Comparison of ENCODE assay signal across 7 mouse cellular contexts in the genomic region with DNA sequence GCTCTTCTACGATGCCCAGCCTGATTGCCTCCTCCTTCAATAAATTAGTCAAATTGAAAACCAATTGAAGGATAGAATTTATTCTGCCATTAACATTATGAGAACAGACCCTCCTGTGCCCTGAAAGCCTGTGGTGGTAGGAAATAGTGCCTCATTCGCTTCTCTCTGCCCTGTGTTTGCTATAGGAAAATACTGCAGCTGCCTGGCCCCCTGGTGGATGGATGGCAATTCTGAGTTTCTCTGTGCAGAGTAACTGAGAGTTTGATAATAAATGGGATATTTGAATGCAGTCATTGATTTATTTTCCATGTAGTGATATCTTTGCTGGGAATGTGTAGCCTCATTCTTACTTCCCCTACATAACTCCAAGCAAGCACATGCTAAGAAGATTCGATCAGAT.
DNase-seq lines count a peak whose midpoint lies in the region; ATAC-seq lines count a peak whose summit lies in the region.

No protein-coding gene starts in this region.

- H3K27me3 ChIP-seq in intestine, embryonic 14.5 days (replicated peaks; ENCODE audit: control insufficient read depth, insufficient read depth, low read length): 0 out of 2 replicates have a peak, but pooled peaks cover 12% of the 10 kb centered on the region
- H3K27me3 ChIP-seq in intestine, embryonic 15.5 days (replicated peaks): peaks cover 5% of the 10 kb centered on the region; the same call in 1 of the 2 replicates

- no peak overlapping the region for H3K9ac ChIP-seq in intestine, embryonic 14.5 days (ENCODE audit: low read length)
- no peak overlapping the region for H3K9ac ChIP-seq in intestine, embryonic 15.5 days

- 56% methylated on average over 3 of the region's 3 CpGs for WGBS in intestine, embryonic 14.5 days
- WGBS in intestine, embryonic 15.5 days: 55% methylated on average over 3 of the region's 3 CpGs

- no peaks in the 10 kb centered on the region for H3K4me1 ChIP-seq in intestine, embryonic 14.5 days (replicated peaks; ENCODE audit: control insufficient read depth, insufficient read depth, low read length)
- no peaks in the 10 kb centered on the region for H3K4me1 ChIP-seq in intestine, embryonic 15.5 days (replicated peaks)

- H3K27ac ChIP-seq in intestine, embryonic 14.5 days (ENCODE audit: low read depth): no peak overlapping the region
- H3K27ac ChIP-seq in intestine, embryonic 15.5 days: no peak overlapping the region

- no peaks in the 10 kb centered on the region for H3K9me3 ChIP-seq in intestine, embryonic 14.5 days (ENCODE audit: control insufficient read depth, low read length)
- H3K9me3 ChIP-seq in intestine, embryonic 15.5 days: no peaks in the 10 kb centered on the region

- H3K4me2 ChIP-seq in intestine, embryonic 14.5 days (ENCODE audit: low read length): no peak overlapping the region
- no peak overlapping the region for H3K4me2 ChIP-seq in intestine, embryonic 15.5 days (replicated peaks)

- ATAC-seq in intestine, embryonic 14.5 days (replicated peaks; ENCODE audit: low FRiP score, low TSS enrichment, low read depth): no peak
- no peak for ATAC-seq in intestine, embryonic 15.5 days

- H3K36me3 ChIP-seq in intestine, embryonic 14.5 days (ENCODE audit: control insufficient read depth, insufficient read depth, low read length): no peaks in the 10 kb centered on the region
- no peaks in the 10 kb centered on the region for H3K36me3 ChIP-seq in intestine, embryonic 15.5 days

- peak; percentile 66 for DNase-seq in intestine, embryonic 14.5 days (ENCODE audit: low spot score)
- DNase-seq in A20 (ENCODE audit: low read depth, low spot score): peak; percentile 14
- peak; percentile 39 for DNase-seq in MN1 (ENCODE audit: low spot score)
- peak; percentile 58 to 67 for DNase-seq in kidney, postnatal 4 days
- peak; percentile 62 to 70 for DNase-seq in right cerebral cortex, adult 2 months (ENCODE audit: low spot score in 2 of 2)
- no peak for DNase-seq in cerebellum, adult 18-20 months

- H3K4me3 ChIP-seq in intestine, embryonic 14.5 days (ENCODE audit: low read depth, low read length): no peak overlapping the region
- no peak overlapping the region for H3K4me3 ChIP-seq in intestine, embryonic 15.5 days (replicated peaks)

Comparison
In these comparisons a context has a peak if more than half of its experiments do, and no peak if none do; other contexts are left out.
1. DNase-seq: peak in intestine, embryonic 14.5 days (single experiment), A20 (single experiment), MN1 (single experiment), kidney, postnatal 4 days (2 of 2) and right cerebral cortex, adult 2 months (2 of 2); none in cerebellum, adult 18-20 months (0 of 2).